Mouse (Mus musculus): ENCODE results near the gene Tm9sf1. TPM values are rescaled to one million over a fixed set of nuclear protein-coding genes. Genes with fewer than 3 reads are reported as not detected.

The Tm9sf1 gene
- total and polyA plus RNA-seq, 3 experiments: 39.4 to 50.6 (median 40.6) TPM

- H3K79me2 ChIP-seq (replicated peaks; ENCODE audit: control insufficient read depth, insufficient read depth, low read length): peaks cover 3% of the 10 kb centered on the region; the same call in 1 of the 2 replicates
- peak; percentile 91 to 97 for DNase-seq
- peaks cover 4% of the 10 kb centered on the region; the same call in 1 of the 2 replicates for H3K36me3 ChIP-seq (ENCODE audit: control insufficient read depth, insufficient read depth, low read length)
- intact Hi-C loops (cut with DNase I): loop anchor here (2.0 kb wide), 1 partner anchor 13 kb away; no protein-coding TSS in a partner anchor
- under 1% methylated on average over 33 of the region's 33 CpGs for WGBS
- peak within 1 kb of the TSS; percentile 81 for H3K4me3 ChIP-seq
- peak within 1 kb of the TSS; percentile 98 for H3K9ac ChIP-seq (ENCODE audit: low read depth, low read length)
- H3K27me3 ChIP-seq (ENCODE audit: control insufficient read depth, insufficient read depth, low read length): no peaks in the 10 kb centered on the region
- H3K4me1 ChIP-seq (ENCODE audit: control insufficient read depth, insufficient read depth, low read length): peaks cover 7% of the 10 kb centered on the region
- H3K27ac ChIP-seq: peak within 1 kb of the TSS; percentile 97
- TF ChIP-seq EP300 (IDR thresholded peaks at IDR 0.05; ENCODE audit: insufficient read depth, low read depth, low read length) (0 out of 2 replicates have a peak, but pooled peaks have one; percentile 51), POLR2A (IDR thresholded peaks at IDR 0.05; ENCODE audit: insufficient read depth, low read depth, low read length) (peak; percentile 69; the same call in 1 of the 2 replicates), CTCF (IDR thresholded peaks at IDR 0.05) (no peak)
These were observed 52.2 kb downstream of the Tm9sf1 start, which contains the start of gene Rnf31 for GRCm38 (mm10) chr14:55591331-55591891. Rnf31 (plus strand) TSS chr14:55591708.

GRCm38 (mm10) chr14:55590748-55591330 lies 52.8 kb downstream of the Tm9sf1 start, which contains the start of gene Psme2:
Psme2 (minus strand) TSS chr14:55591113.
- Histone ChIP-seq H3K27me3 (ENCODE audit: control insufficient read depth, insufficient read depth, low read length) (no peaks in the 10 kb centered on the region), H3K79me2 (replicated peaks; ENCODE audit: control insufficient read depth, insufficient read depth, low read length) (peaks cover 3% of the 10 kb centered on the region; the same call in 1 of the 2 replicates), H3K9ac (ENCODE audit: low read depth, low read length) (peak within 1 kb of the TSS; percentile 98), H3K27ac (peak within 1 kb of the TSS; percentile 97), H3K36me3 (ENCODE audit: control insufficient read depth, insufficient read depth, low read length) (peaks cover 4% of the 10 kb centered on the region; the same call in 1 of the 2 replicates), H3K4me3 (peak within 1 kb of the TSS; percentile 81), H3K4me1 (ENCODE audit: control insufficient read depth, insufficient read depth, low read length) (peaks cover 7% of the 10 kb centered on the region)
- TF ChIP-seq POLR2A (IDR thresholded peaks at IDR 0.05; ENCODE audit: insufficient read depth, low read depth, low read length) (peak; percentile 84), CTCF (IDR thresholded peaks at IDR 0.05) (no peak), EP300 (IDR thresholded peaks at IDR 0.05; ENCODE audit: insufficient read depth, low read depth, low read length) (no peak)
- intact Hi-C loops (cut with DNase I): loop anchor here (2.0 kb wide), 1 partner anchor 14 kb away; no protein-coding TSS in a partner anchor
- DNase-seq: peak; percentile 93 to 96
- WGBS: under 1% methylated on average over 22 of the region's 22 CpGs

DNA sequence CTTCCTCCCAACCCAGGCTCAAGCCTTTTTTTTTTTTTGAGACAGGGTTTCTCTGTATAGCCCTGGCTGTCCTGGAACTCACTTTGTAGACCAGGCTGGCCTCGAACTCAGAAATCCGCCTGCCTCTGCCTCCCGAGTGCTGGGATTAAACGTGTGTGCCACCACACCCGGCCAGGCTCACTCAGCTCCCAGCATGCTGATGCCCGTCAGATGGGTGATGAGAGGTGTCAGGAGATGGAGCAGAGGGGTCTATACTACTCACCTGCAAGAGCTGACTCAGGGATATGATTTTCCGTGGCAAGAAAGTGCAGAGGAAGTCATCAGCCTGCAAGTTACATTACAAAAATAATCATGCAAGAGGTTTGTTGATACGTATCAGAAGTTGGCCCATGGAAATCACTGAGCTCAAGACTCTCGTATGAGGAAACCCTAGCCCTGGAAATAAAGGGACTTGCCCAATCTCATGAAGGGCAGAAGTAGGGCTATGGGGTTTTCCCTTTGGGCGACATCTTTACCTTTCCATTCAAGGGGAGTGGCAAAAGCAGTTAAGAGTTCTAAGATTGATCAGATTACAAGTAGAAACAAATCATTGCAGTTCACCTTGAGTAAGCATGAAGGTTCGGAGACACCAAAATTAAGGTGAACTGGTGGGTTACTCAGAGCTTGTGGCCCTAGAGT lies 53.7 kb downstream of the Tm9sf1 start:
- Histone ChIP-seq H3K9ac (ENCODE audit: low read depth, low read length) (peak overlapping the region; percentile 81), H3K36me3 (ENCODE audit: control insufficient read depth, insufficient read depth, low read length) (peaks cover 4% of the 10 kb centered on the region; the same call in 1 of the 2 replicates), H3K79me2 (replicated peaks; ENCODE audit: control insufficient read depth, insufficient read depth, low read length) (peaks cover 3% of the 10 kb centered on the region; the same call in 1 of the 2 replicates), H3K4me1 (ENCODE audit: control insufficient read depth, insufficient read depth, low read length) (peaks cover 10% of the 10 kb centered on the region), H3K27ac (peak overlapping the region; percentile 84), H3K27me3 (ENCODE audit: control insufficient read depth, insufficient read depth, low read length) (no peaks in the 10 kb centered on the region), H3K4me3 (peak overlapping the region; percentile 81)
- TF ChIP-seq CTCF (IDR thresholded peaks at IDR 0.05): no peak
- no peak for TF ChIP-seq POLR2A (IDR thresholded peaks at IDR 0.05; ENCODE audit: insufficient read depth, low read depth, low read length)
- TF ChIP-seq EP300 (IDR thresholded peaks at IDR 0.05; ENCODE audit: insufficient read depth, low read depth, low read length): no peak
- WGBS: 70% methylated on average over 11 of the region's 11 CpGs
- DNase-seq: no peak
- intact Hi-C loops (cut with DNase I): loop anchor here (2.0 kb wide), 1 partner anchor 15 kb away; no protein-coding TSS in a partner anchor

- intact Hi-C loops (cut with DNase I): no loop called here
- Histone ChIP-seq H3K79me2 (replicated peaks; ENCODE audit: control insufficient read depth, insufficient read depth, low read length) (0 out of 2 replicates have a peak, but pooled peaks cover 2% of the 10 kb centered on the region), H3K27me3 (ENCODE audit: control insufficient read depth, insufficient read depth, low read length) (no peaks in the 10 kb centered on the region), H3K36me3 (ENCODE audit: control insufficient read depth, insufficient read depth, low read length) (peaks cover 4% of the 10 kb centered on the region; the same call in 1 of the 2 replicates), H3K9ac (ENCODE audit: low read depth, low read length) (no peak overlapping the region), H3K27ac (no peak overlapping the region), H3K4me1 (ENCODE audit: control insufficient read depth, insufficient read depth, low read length) (peaks cover 10% of the 10 kb centered on the region), H3K4me3 (no peak overlapping the region)
- WGBS: 90% methylated on average over 5 of the region's 5 CpGs
- no peak for DNase-seq
- TF ChIP-seq EP300 (IDR thresholded peaks at IDR 0.05; ENCODE audit: insufficient read depth, low read depth, low read length): no peak
- TF ChIP-seq POLR2A (IDR thresholded peaks at IDR 0.05; ENCODE audit: insufficient read depth, low read depth, low read length): no peak
- TF ChIP-seq CTCF (IDR thresholded peaks at IDR 0.05): no peak
These were observed 54.3 kb downstream of the Tm9sf1 start for GRCm38 (mm10) chr14:55589271-55589670.

DNA sequence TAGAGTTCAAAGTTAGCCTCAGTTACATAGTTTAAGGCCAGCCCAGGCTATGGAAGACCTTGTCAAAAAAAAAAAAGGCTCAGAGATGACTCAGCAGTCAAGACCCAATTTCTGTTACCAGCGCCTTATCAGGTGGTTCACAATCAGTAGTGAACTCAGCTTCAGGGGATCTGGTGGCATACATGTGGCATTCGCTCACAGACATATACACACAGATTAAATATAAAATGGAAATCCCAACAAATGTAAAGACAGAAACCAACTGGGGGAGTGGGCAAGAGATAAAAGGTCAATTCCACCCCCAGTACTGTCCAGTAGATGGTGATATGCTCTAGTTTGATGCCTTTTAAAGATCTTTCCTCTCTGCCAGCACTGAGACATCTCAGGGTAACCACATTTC lies 57.5 kb downstream of the Tm9sf1 start:
- H3K79me2 ChIP-seq (replicated peaks; ENCODE audit: control insufficient read depth, insufficient read depth, low read length): no peaks in the 10 kb centered on the region
- intact Hi-C loops (cut with DNase I): no loop called here
- peaks cover 4% of the 10 kb centered on the region; the same call in 1 of the 2 replicates for H3K36me3 ChIP-seq (ENCODE audit: control insufficient read depth, insufficient read depth, low read length)
- no peak for DNase-seq
- H3K9ac ChIP-seq (ENCODE audit: low read depth, low read length): no peak overlapping the region
- TF ChIP-seq POLR2A (IDR thresholded peaks at IDR 0.05; ENCODE audit: insufficient read depth, low read depth, low read length) (no peak), EP300 (IDR thresholded peaks at IDR 0.05; ENCODE audit: insufficient read depth, low read depth, low read length) (no peak), CTCF (IDR thresholded peaks at IDR 0.05) (no peak)
- no peak overlapping the region for H3K4me3 ChIP-seq
- H3K4me1 ChIP-seq (ENCODE audit: control insufficient read depth, insufficient read depth, low read length): peaks cover 3% of the 10 kb centered on the region
- no peaks in the 10 kb centered on the region for H3K27me3 ChIP-seq (ENCODE audit: control insufficient read depth, insufficient read depth, low read length)
- no peak overlapping the region; the same call in 1 of the 2 replicates for H3K27ac ChIP-seq
- WGBS: 99% methylated on average over 2 of the region's 2 CpGs

Other genes starting within 250 kb of the Tm9sf1 start
Only the 30 nearest of the 34 such genes appear.
- 100 to 1,000 TPM; 106 to 125 TPM for gene Dhrs4, start 165.0 kb downstream of the Tm9sf1 start, total RNA-seq (2021)
- 64.7 and 85.7 TPM in 2 replicates for gene Dhrs4, start 165.0 kb downstream of the Tm9sf1 start, polyA plus RNA-seq (2012; rRNA removed)
- gene Carmil3, start 153.2 kb downstream of the Tm9sf1 start, total RNA-seq (2021): 1 to 10 TPM; 1.3 to 2.0 TPM
- 3.4 and 4.8 TPM in 2 replicates for gene Carmil3, start 153.2 kb downstream of the Tm9sf1 start, polyA plus RNA-seq (2012; rRNA removed)
- gene Cpne6, start 133.4 kb downstream of the Tm9sf1 start, total RNA-seq (2021): not detected
- 0.25 and 0.26 TPM in 2 replicates for gene Cpne6, start 133.4 kb downstream of the Tm9sf1 start, polyA plus RNA-seq (2012; rRNA removed)
- not detected for gene Nrl, start 118.8 kb downstream of the Tm9sf1 start, total RNA-seq (2021)
- gene Nrl, start 118.8 kb downstream of the Tm9sf1 start, polyA plus RNA-seq (2012; rRNA removed): not detected in 2 replicates
- 1 to 10 TPM; 9.0 to 9.4 TPM for gene Pck2, start 103.5 kb downstream of the Tm9sf1 start, total RNA-seq (2021)
- gene Pck2, start 103.5 kb downstream of the Tm9sf1 start, polyA plus RNA-seq (2012; rRNA removed): 13.3 and 15.3 TPM in 2 replicates
- gene Dcaf11, start 83.8 kb downstream of the Tm9sf1 start, total RNA-seq (2021): 100 to 1,000 TPM; 136 to 160 TPM
- 151 and 186 TPM in 2 replicates for gene Dcaf11, start 83.8 kb downstream of the Tm9sf1 start, polyA plus RNA-seq (2012; rRNA removed)
- gene A730061H03Rik, start 83.4 kb downstream of the Tm9sf1 start, total RNA-seq (2021): not detected
- gene A730061H03Rik, start 83.4 kb downstream of the Tm9sf1 start, polyA plus RNA-seq (2012; rRNA removed): 0.74 and 1.2 TPM in 2 replicates
- 100 to 1,000 TPM; 165 to 187 TPM for gene Fitm1, start 68.2 kb downstream of the Tm9sf1 start, total RNA-seq (2021)
- 323 and 403 TPM in 2 replicates for gene Fitm1, start 68.2 kb downstream of the Tm9sf1 start, polyA plus RNA-seq (2012; rRNA removed)
- gene Psme1, start 65.7 kb downstream of the Tm9sf1 start, total RNA-seq (2021): 100 to 1,000 TPM; 231 to 264 TPM
- 101 and 118 TPM in 2 replicates for gene Psme1, start 65.7 kb downstream of the Tm9sf1 start, polyA plus RNA-seq (2012; rRNA removed)
- 10 to 100 TPM; 58.4 to 61.1 TPM for gene Emc9, start 58.5 kb downstream of the Tm9sf1 start, total RNA-seq (2021)
- 52.9 and 54.2 TPM in 2 replicates for gene Emc9, start 58.5 kb downstream of the Tm9sf1 start, polyA plus RNA-seq (2012; rRNA removed)
- gene Psme2, start 52.7 kb downstream of the Tm9sf1 start, total RNA-seq (2021): 100 to 1,000 TPM; 119 to 120 TPM
- 37.3 and 56.7 TPM in 2 replicates for gene Psme2, start 52.7 kb downstream of the Tm9sf1 start, polyA plus RNA-seq (2012; rRNA removed)
- gene Rnf31, start 52.1 kb downstream of the Tm9sf1 start, total RNA-seq (2021): 10 to 100 TPM; 27.5 to 30.9 TPM
- gene Rnf31, start 52.1 kb downstream of the Tm9sf1 start, polyA plus RNA-seq (2012; rRNA removed): 19.7 and 24.3 TPM in 2 replicates
- gene Irf9, start 40.2 kb downstream of the Tm9sf1 start, total RNA-seq (2021): 1 to 10 TPM; 9.7 to 9.8 TPM
- gene Irf9, start 40.2 kb downstream of the Tm9sf1 start, polyA plus RNA-seq (2012; rRNA removed): 22.2 and 29.3 TPM in 2 replicates
- gene Rec8, start 25.8 kb downstream of the Tm9sf1 start, total RNA-seq (2021): under 1 TPM in 1 of 2 experiments, not detected in 1; 0.32 TPM
- 0.12 and 0.29 TPM in 2 replicates for gene Rec8, start 25.8 kb downstream of the Tm9sf1 start, polyA plus RNA-seq (2012; rRNA removed)
- 10 to 100 TPM; 51.3 to 64.1 TPM for gene Ipo4, start 7.8 kb downstream of the Tm9sf1 start, total RNA-seq (2021)
- gene Ipo4, start 7.8 kb downstream of the Tm9sf1 start, polyA plus RNA-seq (2012; rRNA removed): 68.2 and 68.9 TPM in 2 replicates
- gene Gm49378, start 5.9 kb downstream of the Tm9sf1 start, total RNA-seq (2021): 1 to 10 TPM; 2.5 to 3.8 TPM
- 3.5 and 5.0 TPM in 2 replicates for gene Gm49378, start 5.9 kb downstream of the Tm9sf1 start, polyA plus RNA-seq (2012; rRNA removed)
- gene Tssk4, start 6.4 kb upstream of the Tm9sf1 start, total RNA-seq (2021): under 1 TPM; 0.34 to 0.47 TPM
- gene Tssk4, start 6.4 kb upstream of the Tm9sf1 start, polyA plus RNA-seq (2012; rRNA removed): 0.55 and 0.61 TPM in 2 replicates
- gene Mdp1, start 16.7 kb upstream of the Tm9sf1 start, total RNA-seq (2021): 10 to 100 TPM; 45.3 to 49.1 TPM
- gene Mdp1, start 16.7 kb upstream of the Tm9sf1 start, polyA plus RNA-seq (2012; rRNA removed): 35.7 and 54.9 TPM in 2 replicates
- 1 to 10 TPM; 8.1 to 9.0 TPM for gene Gmpr2, start 28.1 kb upstream of the Tm9sf1 start, total RNA-seq (2021)
- gene Gmpr2, start 28.1 kb upstream of the Tm9sf1 start, polyA plus RNA-seq (2012; rRNA removed): 11.8 and 18.2 TPM in 2 replicates
- 100 to 1,000 TPM; 242 to 262 TPM for gene Nedd8, start 28.3 kb upstream of the Tm9sf1 start, total RNA-seq (2021)
- gene Nedd8, start 28.3 kb upstream of the Tm9sf1 start, polyA plus RNA-seq (2012; rRNA removed): 265 and 340 TPM in 2 replicates
- 10 to 100 TPM; 12.6 to 12.8 TPM for gene Tinf2, start 38.0 kb upstream of the Tm9sf1 start, total RNA-seq (2021)
- gene Tinf2, start 38.0 kb upstream of the Tm9sf1 start, polyA plus RNA-seq (2012; rRNA removed): 7.6 and 8.5 TPM in 2 replicates
- gene Tgm1, start 70.1 kb upstream of the Tm9sf1 start, total RNA-seq (2021): under 1 TPM; 0.16 to 0.43 TPM
- gene Tgm1, start 70.1 kb upstream of the Tm9sf1 start, polyA plus RNA-seq (2012; rRNA removed): 0.31 and 0.41 TPM in 2 replicates
- gene Rabggta, start 78.5 kb upstream of the Tm9sf1 start, total RNA-seq (2021): 10 to 100 TPM; 12.5 to 13.0 TPM
- gene Rabggta, start 78.5 kb upstream of the Tm9sf1 start, polyA plus RNA-seq (2012; rRNA removed): 26.3 and 32.2 TPM in 2 replicates
- gene Dhrs1, start 101.9 kb upstream of the Tm9sf1 start, total RNA-seq (2021): 10 to 100 TPM; 35.4 to 40.2 TPM
- gene Dhrs1, start 101.9 kb upstream of the Tm9sf1 start, polyA plus RNA-seq (2012; rRNA removed): 82.9 and 85.8 TPM in 2 replicates
- 10 to 100 TPM; 10.1 to 11.4 TPM for gene Nop9, start 101.9 kb upstream of the Tm9sf1 start, total RNA-seq (2021)
- gene Nop9, start 101.9 kb upstream of the Tm9sf1 start, polyA plus RNA-seq (2012; rRNA removed): 8.3 and 13.1 TPM in 2 replicates
- gene Cideb, start 114.7 kb upstream of the Tm9sf1 start, total RNA-seq (2021): under 1 TPM; 0.81 to 0.98 TPM
- 6.7 and 8.1 TPM in 2 replicates for gene Cideb, start 114.7 kb upstream of the Tm9sf1 start, polyA plus RNA-seq (2012; rRNA removed)
- under 1 TPM in 1 of 2 experiments, not detected in 1; 0.20 TPM for gene Ltb4r2, start 117.6 kb upstream of the Tm9sf1 start, total RNA-seq (2021)
- gene Ltb4r2, start 117.6 kb upstream of the Tm9sf1 start, polyA plus RNA-seq (2012; rRNA removed): 0.06 and 0.20 TPM in 2 replicates
- under 1 TPM; 0.34 to 0.36 TPM for gene Ltb4r1, start 122.2 kb upstream of the Tm9sf1 start, total RNA-seq (2021)
- 0.76 TPM in 2 replicates for gene Ltb4r1, start 122.2 kb upstream of the Tm9sf1 start, polyA plus RNA-seq (2012; rRNA removed)
- gene Adcy4, start 140.3 kb upstream of the Tm9sf1 start, total RNA-seq (2021): 10 to 100 TPM; 16.1 to 20.3 TPM
- 36.5 and 40.0 TPM in 2 replicates for gene Adcy4, start 140.3 kb upstream of the Tm9sf1 start, polyA plus RNA-seq (2012; rRNA removed)
- gene Ripk3, start 145.1 kb upstream of the Tm9sf1 start, total RNA-seq (2021): 1 to 10 TPM; 2.2 to 2.4 TPM
- 3.5 and 4.1 TPM in 2 replicates for gene Ripk3, start 145.1 kb upstream of the Tm9sf1 start, polyA plus RNA-seq (2012; rRNA removed)

Data from heart, adult 2 months (tissue).